Mouse (Mus musculus): ENCODE data around the gene Rab3il1.

DNA sequence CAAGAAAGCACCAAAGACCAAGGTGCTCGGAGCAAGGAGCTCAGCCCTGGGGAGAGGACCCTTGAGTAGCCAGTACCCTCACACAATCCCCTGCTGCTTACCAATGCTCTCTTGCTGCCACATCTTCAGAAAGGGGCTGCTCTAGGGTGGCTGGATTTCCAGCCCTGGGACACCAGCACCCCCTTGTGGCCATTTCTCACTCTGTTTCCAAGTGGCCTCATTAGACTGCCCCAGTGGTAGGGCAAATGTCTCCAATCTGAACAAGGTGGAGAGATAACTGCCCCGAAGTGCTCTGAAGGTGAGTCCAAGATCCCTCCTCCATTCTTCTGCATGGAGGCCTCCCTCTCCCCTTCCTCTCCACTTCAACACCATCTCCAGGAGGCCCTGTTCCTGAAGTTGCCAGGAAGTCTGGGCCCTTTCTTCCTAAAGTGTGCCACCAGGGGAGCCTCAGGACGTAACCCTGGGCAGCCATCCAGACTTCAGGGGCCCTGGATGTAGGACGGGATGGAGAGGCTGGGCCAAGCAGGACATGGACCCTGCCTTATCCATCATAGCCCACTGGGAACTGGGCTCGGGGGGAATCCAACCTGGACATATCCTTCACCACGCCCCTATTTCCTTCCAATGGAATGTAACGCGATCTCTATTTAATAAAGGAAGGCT lies 33.4 kb downstream of the Rab3il1 start:
- TF ChIP-seq GATA1 (IDR thresholded peaks at IDR 0.05; ENCODE audit: low read depth, low read length) = no peak
- peak; percentile 96 to 99 (median 98) for TF ChIP-seq CTCF (IDR thresholded peaks at IDR 0.05 in 2 of 3, conservative IDR thresholded peaks at IDR 0.05 in 1 of 3; ENCODE audit: control insufficient read depth in 1 of 3, insufficient read depth in 1 of 3, low read depth in 2 of 3, low read length in 3 of 3, poor library complexity in 1 of 3, severe bottlenecking in 1 of 3)
- no peak for TF ChIP-seq TAL1 (IDR thresholded peaks at IDR 0.05; ENCODE audit: low read length)
- peak; percentile 98 for TF ChIP-seq RAD21 (IDR thresholded peaks at IDR 0.05; ENCODE audit: low read depth, low read length)
- no peak for TF ChIP-seq TBP (IDR thresholded peaks at IDR 0.05; ENCODE audit: low read depth, low read length)
- TF ChIP-seq POLR2A (IDR thresholded peaks at IDR 0.05; ENCODE audit: control insufficient read depth in 1 of 2, insufficient read depth in 1 of 2, low read depth in 1 of 2, low read length in 2 of 2, poor library complexity in 1 of 2) = no peak
- TF ChIP-seq ZKSCAN1 (IDR thresholded peaks at IDR 0.05; ENCODE audit: low read depth, low read length) = no peak
- 0 out of 2 replicates have a peak, but pooled peaks have one; percentile 26 for TF ChIP-seq HCFC1 (IDR thresholded peaks at IDR 0.05; ENCODE audit: low read depth, low read length)
- TF ChIP-seq POLR2AphosphoS2 (IDR thresholded peaks at IDR 0.05; ENCODE audit: low read length) = no peak
- TF ChIP-seq SIN3A (IDR thresholded peaks at IDR 0.05; ENCODE audit: low read length) = 0 out of 2 replicates have a peak, but pooled peaks have one; percentile 34

Measured in MEL (cell line).